Mouse (Mus musculus) cerebellum, postnatal 14 days (tissue): ENCODE measurements around the gene Lmo4.

Source experiments
- DNase-seq, 2 experiments: peaks; one replicate each; pipeline ENCODE4 v3.0.0; 2021; ENCODE audit warnings: mixed read lengths in 2 of 2

Gene Lmo4

DNA sequence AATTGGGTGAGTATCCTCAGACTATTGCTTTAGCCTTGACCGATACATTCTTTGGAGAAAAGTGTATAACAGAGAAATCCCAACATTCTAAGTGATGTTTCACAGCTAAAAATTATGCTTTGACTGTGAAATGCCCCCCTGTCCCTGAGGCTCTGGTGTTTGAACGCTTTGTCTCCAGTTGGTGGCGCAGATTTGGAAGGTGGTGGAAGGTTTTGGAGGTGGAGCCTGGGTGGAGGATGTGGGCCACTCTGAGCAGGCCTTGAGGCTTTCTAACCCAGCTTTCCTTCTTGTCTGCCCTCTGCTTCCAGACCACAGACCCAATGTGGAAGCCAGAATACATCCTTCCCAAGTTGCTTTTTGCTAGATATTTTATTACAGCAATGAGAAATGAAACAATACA, 57.8 kb downstream of the Lmo4 start:
- DNase-seq = no peak

GRCm38 (mm10) chr3:144144066-144144465, 61.0 kb downstream of the Lmo4 start:
- DNase-seq = no peak

GRCm38 (mm10) chr3:144142939-144143338, 62.1 kb downstream of the Lmo4 start:
- no peak for DNase-seq

DNA sequence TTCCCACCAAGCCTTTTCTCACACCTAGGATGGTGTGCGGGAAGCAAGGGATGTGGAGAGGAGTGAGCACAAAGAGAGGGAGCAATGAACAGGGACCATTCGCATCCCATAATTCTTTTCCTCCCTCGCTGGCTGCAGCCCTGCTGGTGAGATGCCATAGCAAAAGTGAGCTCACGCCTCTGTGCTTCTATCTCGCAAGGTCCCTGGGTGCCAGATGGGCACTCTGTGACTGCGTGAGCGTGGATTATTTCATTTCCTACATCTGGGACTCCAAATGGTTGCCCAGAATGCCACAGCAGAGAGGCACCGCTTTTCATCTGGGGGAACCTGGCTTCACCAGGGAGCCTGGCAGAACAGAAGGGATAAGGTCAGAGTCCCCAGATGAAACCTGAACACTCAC, 63.2 kb downstream of the Lmo4 start:
- no peak for DNase-seq

DNA sequence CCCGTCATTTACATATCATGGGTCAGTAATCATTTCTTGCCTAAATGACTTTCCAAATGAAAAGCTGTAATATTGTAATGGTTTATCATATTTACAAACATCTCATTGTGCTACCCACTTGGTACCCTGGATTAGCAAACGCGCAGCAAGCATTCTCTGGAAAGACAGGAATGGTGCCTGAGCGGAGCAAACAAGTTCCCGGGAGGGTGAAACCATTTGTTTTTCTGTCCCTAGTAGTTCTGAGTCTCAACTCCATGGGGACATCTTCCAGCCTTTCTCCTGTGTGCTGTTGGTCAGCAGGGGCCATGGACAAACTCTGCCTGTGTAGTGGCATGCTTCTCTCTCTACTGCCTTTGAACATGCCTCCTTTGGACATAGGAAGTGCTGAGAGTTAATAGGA, 64.2 kb downstream of the Lmo4 start:
- no peak for DNase-seq

GRCm38 (mm10) chr3:144138659-144139058, 66.4 kb downstream of the Lmo4 start:
- DNase-seq = no peak
